Mouse (Mus musculus) brain, adult 2 months (tissue): Measurements from ENCODE around the gene Olfr1084.
"Not testable (repeated sequence)": the region's sequence is repeated elsewhere in the genome, so short reads cannot be mapped to it uniquely, and the experiment has no call there.

Source experiments
- DNase-seq: peaks from one replicate; pipeline ENCODE4 v3.0.0; 2011; ENCODE audit warnings: low read depth, low spot score

The Olfr1084 gene

DNA sequence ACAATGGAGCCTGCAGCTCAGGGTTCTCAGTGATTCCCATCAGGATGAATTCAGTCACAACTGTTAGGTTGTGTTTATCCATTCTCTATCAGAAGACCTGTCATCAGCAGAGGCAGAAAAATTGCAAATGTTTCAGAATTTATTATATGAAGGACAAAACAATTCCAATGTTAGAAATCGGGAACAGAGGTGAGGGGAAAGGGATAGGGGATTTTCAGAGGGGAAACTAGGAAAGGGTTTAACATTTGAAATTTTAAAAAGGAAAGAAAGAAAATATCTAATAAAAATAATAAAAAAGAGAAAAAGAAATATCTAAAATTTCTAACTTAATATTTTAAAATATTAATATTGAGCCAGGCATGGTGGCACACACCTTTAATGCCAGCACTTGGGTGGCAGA lies at the start of gene Olfr1084:
Gene Olfr1084 (minus strand): TSS at position 101 of the 400 bp plus-strand sequence.
- DNase-seq, result not testable (repeated sequence)

DNA sequence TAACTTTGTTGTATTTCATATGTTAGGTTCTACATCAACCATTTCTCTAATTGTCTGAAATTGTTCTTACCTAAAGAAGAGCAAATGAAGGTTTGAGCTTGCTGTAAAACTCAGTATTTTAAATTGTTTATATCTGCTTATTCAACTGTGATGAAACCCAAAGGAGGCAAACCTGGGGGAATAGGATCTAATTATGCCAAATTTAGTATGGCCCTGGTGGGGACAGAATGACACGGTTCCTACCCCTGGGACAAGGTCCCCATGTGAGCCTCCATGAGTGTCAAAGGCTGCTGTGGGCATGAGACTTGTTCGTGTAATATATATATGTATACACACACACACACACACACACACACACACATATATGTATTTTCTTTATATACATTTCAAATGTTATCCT lies 40.5 kb upstream of the Olfr1084 start, which contains the start of gene Olfr1086:
Gene Olfr1086 (minus strand): TSS at position 101 of the 400 bp plus-strand sequence.
- DNase-seq, result no peak

DNA sequence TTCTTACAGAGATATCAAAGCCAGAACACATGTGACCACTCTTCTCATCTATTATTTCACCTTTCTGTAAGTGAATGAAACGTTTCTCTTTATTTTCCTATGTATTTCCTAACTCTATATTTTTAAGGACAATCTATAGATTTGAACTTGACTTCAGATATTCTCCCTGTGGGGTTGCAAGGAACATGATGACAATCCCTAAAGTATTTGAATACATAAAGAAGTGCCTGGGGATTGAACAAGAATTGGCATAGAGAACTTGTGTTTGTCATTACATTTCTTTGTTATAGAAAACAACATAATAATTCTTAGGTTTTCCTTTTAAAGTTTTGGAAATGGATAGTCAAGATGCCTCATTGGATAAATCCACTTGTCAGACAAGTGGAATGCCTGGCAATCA lies 22.4 kb upstream of the Olfr1084 start, which contains the start of gene Olfr1085:
Gene Olfr1085 (minus strand): TSS at position 101 of the 400 bp plus-strand sequence.
- DNase-seq, result no peak

DNA sequence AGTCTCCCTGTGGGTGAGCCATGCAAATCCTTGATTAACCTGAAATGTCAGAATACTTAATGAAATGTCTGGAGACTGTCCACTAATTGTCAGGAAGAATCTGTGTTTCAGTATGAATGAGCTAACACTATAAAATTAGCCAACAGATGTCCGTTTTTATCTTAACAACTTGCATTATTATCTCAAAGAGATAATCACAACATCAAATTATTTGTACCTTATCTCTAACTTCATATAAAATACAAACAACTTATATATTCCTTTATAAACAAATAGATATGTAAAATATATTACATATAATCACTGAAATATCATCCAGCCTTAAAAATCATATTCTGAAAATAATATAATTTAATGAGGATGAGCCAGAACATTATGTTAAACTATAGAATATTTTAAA lies 40.7 kb downstream of the Olfr1084 start, which contains the start of gene Olfr1082:
Gene Olfr1082 (minus strand): TSS at position 101 of the 400 bp plus-strand sequence.
- not testable (repeated sequence) for DNase-seq
